Mouse (Mus musculus): ENCODE data around the gene Nup107. TPM values are rescaled to one million over a fixed set of nuclear protein-coding genes. Genes with fewer than 3 reads are reported as not detected.
A peak's percentile ranks its signal among the peaks of the same experiment; 100 is the strongest.
"Not testable (repeated sequence)": the region's sequence is repeated elsewhere in the genome, so short reads cannot be mapped to it uniquely, and the experiment has no call there.

Nup107 gene
- polyA plus RNA-seq, 1 experiment, result 22.8 TPM

- Histone ChIP-seq H3K4me1 (ENCODE audit: control insufficient read depth, insufficient read depth, low read length) (no peaks in the 10 kb centered on the region; the same call in 1 of the 2 replicates), H3K27ac (ENCODE audit: control insufficient read depth, insufficient read depth, low read depth, low read length, poor library complexity) (no peak overlapping the region), H3K4me3 (replicated peaks; ENCODE audit: control insufficient read depth, low read depth, low read length) (no peak overlapping the region)
- TF ChIP-seq POLR2A (IDR thresholded peaks at IDR 0.05; ENCODE audit: borderline replicate concordance, control insufficient read depth, low read depth, low read length) (no peak), CTCF (IDR thresholded peaks at IDR 0.05; ENCODE audit: control insufficient read depth, insufficient read depth, low read length) (no peak)
- 89% methylated on average over 10 of the region's 10 CpGs for WGBS
Measured at GRCm38 (mm10) chr10:117748276-117749049, 44.0 kb downstream of the Nup107 start.

- no peak overlapping the region for H3K27ac ChIP-seq (ENCODE audit: control insufficient read depth, insufficient read depth, low read depth, low read length, poor library complexity)
- TF ChIP-seq CTCF (IDR thresholded peaks at IDR 0.05; ENCODE audit: control insufficient read depth, insufficient read depth, low read length) (no peak), POLR2A (IDR thresholded peaks at IDR 0.05; ENCODE audit: borderline replicate concordance, control insufficient read depth, low read depth, low read length) (no peak)
- 78% methylated on average over 7 of the region's 7 CpGs for WGBS
- no peak overlapping the region for H3K4me3 ChIP-seq (replicated peaks; ENCODE audit: control insufficient read depth, low read depth, low read length)
- H3K4me1 ChIP-seq (ENCODE audit: control insufficient read depth, insufficient read depth, low read length), result no peaks in the 10 kb centered on the region; the same call in 1 of the 2 replicates
Measured at GRCm38 (mm10) chr10:117747711-117748110, 44.8 kb downstream of the Nup107 start.

- 13% methylated on average over 45 of the region's 46 CpGs for WGBS
- TF ChIP-seq POLR2A (IDR thresholded peaks at IDR 0.05; ENCODE audit: borderline replicate concordance, control insufficient read depth, low read depth, low read length) (peak; percentile 32; the same call in 1 of the 2 replicates), CTCF (IDR thresholded peaks at IDR 0.05; ENCODE audit: control insufficient read depth, insufficient read depth, low read length) (no peak)
- peak within 1 kb of the TSS; percentile 45 for H3K27ac ChIP-seq (ENCODE audit: control insufficient read depth, insufficient read depth, low read depth, low read length, poor library complexity)
- peak within 1 kb of the TSS; percentile 66 for H3K4me3 ChIP-seq (replicated peaks; ENCODE audit: control insufficient read depth, low read depth, low read length)
- no peaks in the 10 kb centered on the region; the same call in 1 of the 2 replicates for H3K4me1 ChIP-seq (ENCODE audit: control insufficient read depth, insufficient read depth, low read length)
Measured at GRCm38 (mm10) chr10:117746297-117746883, 46.1 kb downstream of the Nup107 start, which contains the start of gene Slc35e3. TSS of gene Slc35e3 (minus strand) at chr10:117746365.

GRCm38 (mm10) chr10:117745570-117746296, 46.8 kb downstream of the Nup107 start:
- Histone ChIP-seq H3K27ac (ENCODE audit: control insufficient read depth, insufficient read depth, low read depth, low read length, poor library complexity) (peak overlapping the region; percentile 45; the same call in 1 of the 2 replicates), H3K4me3 (replicated peaks; ENCODE audit: control insufficient read depth, low read depth, low read length) (peak overlapping the region; percentile 66)
- not testable (repeated sequence) for H3K4me1 ChIP-seq (ENCODE audit: control insufficient read depth, insufficient read depth, low read length)
- WGBS, result 4% methylated on average over 15 of the region's 46 CpGs

GRCm38 (mm10) chr10:117743917-117744316, 48.6 kb downstream of the Nup107 start:
- Histone ChIP-seq H3K4me3 (replicated peaks; ENCODE audit: control insufficient read depth, low read depth, low read length) (no peak overlapping the region), H3K4me1 (ENCODE audit: control insufficient read depth, insufficient read depth, low read length) (no peaks in the 10 kb centered on the region; the same call in 1 of the 2 replicates), H3K27ac (ENCODE audit: control insufficient read depth, insufficient read depth, low read depth, low read length, poor library complexity) (no peak overlapping the region)
- WGBS, result 84% methylated on average over 4 of the region's 4 CpGs
- TF ChIP-seq POLR2A (IDR thresholded peaks at IDR 0.05; ENCODE audit: borderline replicate concordance, control insufficient read depth, low read depth, low read length), result no peak
- no peak for TF ChIP-seq CTCF (IDR thresholded peaks at IDR 0.05; ENCODE audit: control insufficient read depth, insufficient read depth, low read length)

- Histone ChIP-seq H3K27ac (ENCODE audit: control insufficient read depth, insufficient read depth, low read depth, low read length, poor library complexity) (no peak overlapping the region), H3K4me1 (ENCODE audit: control insufficient read depth, insufficient read depth, low read length) (no peaks in the 10 kb centered on the region; the same call in 1 of the 2 replicates), H3K4me3 (replicated peaks; ENCODE audit: control insufficient read depth, low read depth, low read length) (no peak overlapping the region)
- TF ChIP-seq CTCF (IDR thresholded peaks at IDR 0.05; ENCODE audit: control insufficient read depth, insufficient read depth, low read length) (no peak), POLR2A (IDR thresholded peaks at IDR 0.05; ENCODE audit: borderline replicate concordance, control insufficient read depth, low read depth, low read length) (no peak)
- WGBS, result 86% methylated on average over 2 of the region's 2 CpGs
Measured at GRCm38 (mm10) chr10:117743182-117743581, 49.3 kb downstream of the Nup107 start.

GRCm38 (mm10) chr10:117742618-117743017, 49.9 kb downstream of the Nup107 start:
- 82% methylated on average over 4 of the region's 4 CpGs for WGBS
- no peak for TF ChIP-seq POLR2A (IDR thresholded peaks at IDR 0.05; ENCODE audit: borderline replicate concordance, control insufficient read depth, low read depth, low read length)
- no peak for TF ChIP-seq CTCF (IDR thresholded peaks at IDR 0.05; ENCODE audit: control insufficient read depth, insufficient read depth, low read length)
- H3K4me1 ChIP-seq (ENCODE audit: control insufficient read depth, insufficient read depth, low read length), result no peaks in the 10 kb centered on the region; the same call in 1 of the 2 replicates
- H3K4me3 ChIP-seq (replicated peaks; ENCODE audit: control insufficient read depth, low read depth, low read length), result no peak overlapping the region
- no peak overlapping the region for H3K27ac ChIP-seq (ENCODE audit: control insufficient read depth, insufficient read depth, low read depth, low read length, poor library complexity)
